Mouse (Mus musculus) adrenal gland, adult 18-20 months (tissue): ENCODE results near the gene Akr1e1. TPM values are rescaled to one million over a fixed set of nuclear protein-coding genes. Genes with fewer than 3 reads are reported as not detected.
"Not testable (repeated sequence)": the region's sequence is repeated elsewhere in the genome, so short reads cannot be mapped to it uniquely, and the experiment has no call there.

Experiments
- DNase-seq, 2 experiments: peaks; one replicate each; pipeline ENCODE4 v3.0.0; 2021 to 2022; ENCODE audit warnings: low spot score in 2 of 2
- long read RNA-seq, 2 experiments: library from polyadenylated mRNA; stranded (forward); transcript quantifications; one replicate each; pipeline ENCODE4 v2.0.0; 2021
- total RNA-seq, 2 experiments: library from RNA; stranded (reverse); gene quantifications; 1 replicate in 1 of 2; 2 replicates in 1 of 2; pipeline ENCODE4 v1.2.3; 2021

Gene Akr1e1
- total RNA-seq = 10 to 100 TPM; 25.2 to 28.4 TPM
- long read RNA-seq, experiment 1, transcript Akr1e1-201 (10 exons, 3,463 nt) = major isoform, 25 of 26 reads
- long read RNA-seq, experiment 1, partial matches to known transcripts = 0 of 26 reads
- long read RNA-seq, experiment 1, other reads (novel, unspliced or antisense) = 1 of 26 reads
- long read RNA-seq, experiment 2, transcript Akr1e1-201 (10 exons, 3,463 nt) = major isoform, 43 of 53 reads
- long read RNA-seq, experiment 2, partial matches to known transcripts = 4 of 53 reads
- long read RNA-seq, experiment 2, other reads (novel, unspliced or antisense) = 6 of 53 reads

DNA sequence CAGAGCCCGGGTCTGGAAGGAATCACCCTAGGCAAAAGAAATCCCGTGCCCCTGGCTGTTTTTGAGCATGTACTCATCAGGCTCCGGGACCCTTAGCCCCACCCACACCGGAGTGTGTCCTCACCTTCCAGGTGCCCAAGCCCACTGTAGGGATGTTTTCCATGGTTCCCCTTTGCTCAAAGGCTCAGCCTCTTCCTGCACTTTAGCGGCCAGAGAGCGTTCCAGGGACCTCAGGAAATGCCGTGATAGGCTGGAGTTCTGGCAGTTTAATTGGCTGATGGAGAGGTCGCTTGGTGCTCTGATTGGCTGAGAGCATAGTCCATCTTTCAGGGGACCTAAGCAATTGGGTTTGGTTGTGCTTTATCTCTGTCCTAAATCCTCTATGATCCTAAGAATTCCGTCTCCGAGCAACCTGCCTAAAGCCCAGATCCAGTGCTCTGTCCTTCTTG lies at the start of gene Akr1e1:
TSS of gene Akr1e1 (minus strand) at position 214 of the 449 bp plus-strand sequence.
- DNase-seq = peak; percentile 70 to 79

DNA sequence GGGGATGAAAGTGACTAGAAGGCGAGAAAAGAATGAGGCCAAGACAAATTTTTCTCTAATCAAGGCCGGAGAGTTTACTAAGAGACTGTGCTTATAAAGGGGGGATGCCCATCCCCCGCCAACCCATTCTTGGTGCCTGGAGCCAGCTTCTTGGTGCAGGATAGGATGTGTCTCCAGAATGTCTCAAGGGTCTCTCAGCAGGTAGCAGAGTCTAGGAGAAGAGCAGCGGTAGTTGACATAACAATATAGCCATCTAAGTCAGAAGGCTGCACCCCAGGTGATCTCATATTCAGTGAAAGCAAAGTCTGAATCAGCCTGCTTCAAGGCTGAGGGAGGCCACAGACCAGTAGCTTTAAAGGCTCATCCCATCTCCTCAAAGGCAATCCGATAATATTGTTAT lies 49.4 kb upstream of the Akr1e1 start:
- no peak for DNase-seq

DNA sequence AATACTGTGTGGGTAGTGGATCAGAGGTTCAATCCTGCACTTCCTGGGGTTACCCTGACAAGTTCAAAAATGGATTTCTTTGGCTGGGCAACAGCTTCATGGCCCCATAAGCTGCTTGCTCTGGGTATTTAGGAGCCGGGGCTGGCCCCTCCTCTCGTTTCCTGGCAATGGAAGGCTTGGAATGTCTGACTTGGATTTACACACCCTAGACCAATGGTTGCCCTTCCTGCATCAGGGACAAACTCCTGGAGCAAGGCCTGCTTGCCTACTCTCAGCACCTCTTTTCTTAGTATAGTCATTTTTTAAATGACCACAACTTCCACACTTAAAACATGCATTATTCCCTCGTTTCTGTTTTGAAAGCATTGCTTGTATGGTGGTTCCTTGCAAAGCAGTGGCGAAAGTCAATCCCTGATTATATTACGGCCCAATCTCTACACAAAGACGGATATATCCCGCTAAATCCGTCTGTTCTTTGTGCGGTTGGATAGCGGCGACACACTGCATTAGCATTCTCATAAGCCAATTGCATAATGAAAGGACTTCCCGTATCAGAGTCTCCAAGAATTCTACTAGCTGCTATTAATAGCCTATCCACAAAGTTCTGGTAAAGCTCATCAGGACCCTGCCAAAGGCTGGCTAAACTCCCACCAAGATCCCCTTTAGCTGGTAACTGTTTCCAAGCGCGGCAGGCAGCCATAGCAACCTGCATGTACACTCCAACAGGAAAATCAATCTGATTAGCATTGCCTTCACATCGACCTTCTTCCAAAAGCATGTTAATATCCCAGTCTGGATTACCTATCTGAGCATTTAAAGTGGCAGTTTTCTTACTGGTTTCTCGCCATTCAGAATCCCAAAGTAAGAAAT lies 47.5 kb upstream of the Akr1e1 start:
- DNase-seq = no peak

GRCm38 (mm10) chr13:4650190-4650589 lies 41.2 kb upstream of the Akr1e1 start:
- DNase-seq = no peak

DNA sequence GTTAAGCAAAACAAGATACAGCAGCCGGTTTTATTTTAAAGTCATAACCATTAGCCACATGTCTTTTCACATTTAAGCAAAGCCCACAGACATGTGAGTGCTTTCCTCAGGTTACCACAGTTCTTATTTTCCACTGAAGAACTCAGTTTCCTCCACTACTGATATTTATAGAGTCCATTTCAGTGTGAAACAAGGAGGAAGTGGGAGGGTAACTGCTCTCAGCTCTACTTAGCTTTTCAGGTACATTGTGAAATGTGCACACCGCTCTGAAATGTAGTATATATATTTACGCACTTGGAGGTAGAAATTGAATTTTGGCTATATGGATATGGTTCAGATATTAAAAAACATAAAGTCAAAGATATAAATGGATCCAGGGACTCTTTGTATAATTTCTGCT lies 36.3 kb upstream of the Akr1e1 start:
- DNase-seq = no peak

GRCm38 (mm10) chr13:4610902-4611301 lies 1.9 kb upstream of the Akr1e1 start:
- no peak for DNase-seq

GRCm38 (mm10) chr13:4608530-4608929 lies 444 bp downstream of the Akr1e1 start:
- peak in 1 of 2 experiments; percentile 19 for DNase-seq

DNA sequence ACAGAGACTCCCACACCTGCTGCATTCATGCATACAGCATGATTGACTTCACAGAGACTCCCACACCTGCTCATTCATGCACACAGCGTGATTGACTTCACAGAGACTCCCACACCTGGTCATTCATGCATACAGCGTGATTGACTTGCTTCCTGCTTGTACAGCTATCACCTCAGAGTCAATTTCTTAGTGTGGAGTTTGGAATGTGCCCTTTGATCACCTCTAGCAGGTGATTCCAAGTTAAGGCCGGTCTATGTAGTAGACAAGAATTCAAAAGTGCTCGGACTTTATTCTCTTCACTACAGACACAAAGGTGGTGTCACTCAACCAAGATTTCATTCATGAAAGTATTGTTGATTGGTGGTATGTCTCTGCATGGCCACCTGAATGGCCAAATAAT lies 2.2 kb downstream of the Akr1e1 start:
- DNase-seq = no peak

DNA sequence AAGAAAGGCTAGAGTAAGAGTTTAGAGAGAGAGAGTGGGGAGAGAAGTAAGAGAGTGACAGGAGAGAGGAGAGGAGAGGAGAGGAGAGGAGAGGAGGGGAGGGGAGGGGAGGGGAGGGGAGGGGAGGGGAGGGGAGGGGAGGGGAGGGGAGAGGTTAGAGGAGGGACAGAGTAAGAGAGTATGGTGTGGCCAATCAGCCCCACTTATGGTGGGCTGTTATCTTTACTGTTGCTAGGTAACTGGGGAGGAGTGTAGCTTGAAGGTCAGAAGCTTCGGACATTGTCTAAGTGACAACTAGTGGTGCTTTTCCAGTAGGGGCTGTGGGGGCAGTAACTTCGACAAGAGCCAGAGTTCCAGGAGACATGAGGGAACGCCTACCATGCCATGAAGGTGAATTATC lies 5.5 kb downstream of the Akr1e1 start:
- not testable (repeated sequence) for DNase-seq

- DNase-seq = no peak
These were observed 32.1 kb downstream of the Akr1e1 start for GRCm38 (mm10) chr13:4576921-4577320.

DNA sequence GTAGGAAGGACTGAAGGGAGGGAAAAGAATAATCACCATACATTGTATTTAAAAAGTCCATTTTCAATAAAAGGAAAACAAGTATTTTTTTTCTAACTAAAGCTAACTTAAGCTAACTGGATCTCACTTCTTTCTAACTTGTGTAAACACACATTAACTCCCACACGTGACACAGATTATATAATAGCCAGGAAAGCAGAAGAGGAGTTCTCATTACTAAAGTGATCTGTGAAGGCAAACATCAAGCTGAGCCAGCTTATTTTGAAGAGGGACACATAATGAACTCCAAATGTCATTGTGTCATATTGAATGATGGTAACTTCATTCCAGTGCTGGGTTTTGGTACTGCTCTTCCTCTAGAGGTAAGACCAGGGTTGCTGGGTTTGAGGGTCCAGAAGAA lies 35.1 kb downstream of the Akr1e1 start, which contains the start of gene Akr1c21:
TSS of gene Akr1c21 (plus strand) at position 205 of the 400 bp plus-strand sequence.
- no peak for DNase-seq

DNA sequence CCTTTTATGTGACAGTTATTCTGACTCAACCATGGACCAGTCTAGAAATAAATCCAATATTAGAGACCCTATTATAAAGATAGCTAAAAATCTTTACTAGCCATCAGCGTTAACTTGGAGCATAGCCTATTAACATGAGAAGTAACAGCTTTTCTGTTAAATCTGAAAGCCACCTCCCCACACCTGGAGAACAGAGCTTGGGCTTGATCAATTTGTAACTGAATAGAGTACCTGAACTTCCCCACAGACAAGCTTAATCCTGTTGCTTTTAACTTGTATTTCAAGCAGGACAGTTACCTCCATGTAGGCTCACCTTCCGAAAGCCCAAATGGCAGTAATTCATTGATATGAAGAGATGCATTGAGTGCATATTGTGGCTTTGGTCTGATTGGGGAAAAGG lies 43.0 kb downstream of the Akr1e1 start:
- no peak for DNase-seq

- DNase-seq = no peak
These were observed 48.5 kb downstream of the Akr1e1 start for GRCm38 (mm10) chr13:4560500-4560899.

- no peak for DNase-seq
These were observed 49.8 kb downstream of the Akr1e1 start for GRCm38 (mm10) chr13:4559143-4559542.

Other genes starting within 250 kb of the Akr1e1 start
- gene Akr1c6, start 174.9 kb downstream of the Akr1e1 start, total RNA-seq = not detected
- under 1 TPM; 0.51 to 0.60 TPM for gene Akr1c20, start 85.8 kb downstream of the Akr1e1 start, total RNA-seq
- under 1 TPM in 1 of 2 experiments, not detected in 1; 0.43 TPM for gene Akr1c21, start 35.1 kb downstream of the Akr1e1 start, total RNA-seq